Mouse (Mus musculus) cerebellum, postnatal 25 days (tissue): Measurements from ENCODE around the gene B230217C12Rik.

Source experiments
- DNase-seq, 2 experiments: peaks; one replicate each; pipeline ENCODE4 v3.0.0; 2021; ENCODE audit warnings: mixed read lengths in 2 of 2

B230217C12Rik gene

GRCm38 (mm10) chr11:97840539-97840954 lies at the start of gene B230217C12Rik:
B230217C12Rik (plus strand) TSS chr11:97840780.
- peak; percentile 65 to 67 for DNase-seq

GRCm38 (mm10) chr11:97793165-97793564 lies 47.4 kb upstream of the B230217C12Rik start:
- peak in 1 of 2 experiments; percentile 56 for DNase-seq

GRCm38 (mm10) chr11:97796910-97797309 lies 43.7 kb upstream of the B230217C12Rik start:
- peak; percentile 84 to 87 for DNase-seq

- DNase-seq = peak; percentile 6 to 36
Observed at GRCm38 (mm10) chr11:97797369-97798082, 43.1 kb upstream of the B230217C12Rik start.

GRCm38 (mm10) chr11:97798083-97798435 lies 42.5 kb upstream of the B230217C12Rik start:
- DNase-seq = no peak

GRCm38 (mm10) chr11:97798782-97799145 lies 41.8 kb upstream of the B230217C12Rik start, which contains the start of gene Lasp1:
Lasp1 (plus strand) TSS chr11:97799000.
- peak; percentile 93 to 97 for DNase-seq

- peak; percentile 93 to 95 for DNase-seq
Observed at GRCm38 (mm10) chr11:97799146-97799993, 41.2 kb upstream of the B230217C12Rik start.

GRCm38 (mm10) chr11:97799994-97800690 lies 40.4 kb upstream of the B230217C12Rik start:
- peak; percentile 75 to 77 for DNase-seq

GRCm38 (mm10) chr11:97800691-97801408 lies 39.7 kb upstream of the B230217C12Rik start:
- peak; percentile 29 to 56 for DNase-seq

- DNase-seq = peak; percentile 60 to 73
Observed at GRCm38 (mm10) chr11:97801409-97802193, 39.0 kb upstream of the B230217C12Rik start.

- no peak for DNase-seq
Observed at GRCm38 (mm10) chr11:97802194-97802470, 38.4 kb upstream of the B230217C12Rik start.

- DNase-seq = peak in 1 of 2 experiments; percentile 9
Observed at GRCm38 (mm10) chr11:97802495-97802894, 38.1 kb upstream of the B230217C12Rik start.

- peak in 1 of 2 experiments; percentile 11 for DNase-seq
Observed at GRCm38 (mm10) chr11:97803847-97804246, 36.7 kb upstream of the B230217C12Rik start.

- peak; percentile 37 to 50 for DNase-seq
Observed at GRCm38 (mm10) chr11:97804841-97805661, 35.5 kb upstream of the B230217C12Rik start.

- DNase-seq = peak; percentile 35 to 58
Observed at GRCm38 (mm10) chr11:97805662-97806612, 34.6 kb upstream of the B230217C12Rik start.

GRCm38 (mm10) chr11:97806613-97806964 lies 34.0 kb upstream of the B230217C12Rik start:
- peak in 1 of 2 experiments; percentile 15 for DNase-seq

GRCm38 (mm10) chr11:97807626-97808025 lies 33.0 kb upstream of the B230217C12Rik start:
- peak; percentile 41 to 45 for DNase-seq

GRCm38 (mm10) chr11:97808093-97808492 lies 32.5 kb upstream of the B230217C12Rik start:
- DNase-seq = peak in 1 of 2 experiments; percentile 35

GRCm38 (mm10) chr11:97808621-97809234 lies 31.9 kb upstream of the B230217C12Rik start:
- DNase-seq = peak; percentile 70 to 77
